Mouse (Mus musculus): ENCODE data around the gene Bicdl2. TPM values are rescaled to one million over a fixed set of nuclear protein-coding genes. Genes with fewer than 3 reads are reported as not detected.

The Bicdl2 gene
- polyA plus RNA-seq, 1 experiment from 2014 or later = 1.3 TPM

- no peak overlapping the region for H3K4me2 ChIP-seq (replicated peaks)
- no peak overlapping the region for H3K27ac ChIP-seq
- no peaks in the 10 kb centered on the region for H3K9me3 ChIP-seq
- WGBS = 60% methylated on average over 2 of the region's 2 CpGs
- H3K4me3 ChIP-seq = no peak overlapping the region
- no peaks in the 10 kb centered on the region for H3K36me3 ChIP-seq
- no peaks in the 10 kb centered on the region for H3K4me1 ChIP-seq
- ATAC-seq (ENCODE audit: insufficient number of reproducible peaks, insufficient read depth, low FRiP score, low TSS enrichment) = no peak
- H3K9ac ChIP-seq = no peak overlapping the region
- peaks cover 5% of the 10 kb centered on the region for H3K27me3 ChIP-seq
Observed at GRCm38 (mm10) chr17:23654410-23654809, 5.9 kb upstream of the Bicdl2 start.

DNA sequence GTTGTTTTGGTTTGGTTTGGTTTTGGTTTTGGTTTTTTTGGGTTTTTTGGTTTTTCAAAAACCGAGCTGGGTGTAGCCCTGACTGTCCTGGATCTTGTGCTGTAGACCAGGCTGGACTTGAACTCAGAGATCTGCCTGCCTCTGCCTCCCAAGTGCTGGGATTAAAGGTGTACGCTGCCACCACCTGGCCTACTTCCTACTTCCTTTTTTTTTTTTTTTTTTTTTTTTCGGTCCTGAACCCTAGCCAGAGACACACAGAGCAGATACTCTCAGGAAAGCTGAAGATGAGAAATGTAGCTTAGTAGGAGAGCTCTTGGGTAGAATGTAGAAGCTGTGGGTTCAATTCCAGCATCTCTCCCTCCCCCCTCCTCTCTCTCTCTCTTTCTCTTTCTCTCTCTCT is 1.9 kb upstream of the Bicdl2 start:
- H3K27me3 ChIP-seq = peaks cover 43% of the 10 kb centered on the region
- no peak overlapping the region for H3K27ac ChIP-seq
- no peaks in the 10 kb centered on the region for H3K9me3 ChIP-seq
- no peaks in the 10 kb centered on the region for H3K36me3 ChIP-seq
- 68% methylated on average over 3 of the region's 3 CpGs for WGBS
- no peak overlapping the region for H3K4me2 ChIP-seq (replicated peaks)
- no peaks in the 10 kb centered on the region for H3K4me1 ChIP-seq
- ATAC-seq (ENCODE audit: insufficient number of reproducible peaks, insufficient read depth, low FRiP score, low TSS enrichment) = no peak
- H3K4me3 ChIP-seq = no peak overlapping the region
- H3K9ac ChIP-seq = no peak overlapping the region

DNA sequence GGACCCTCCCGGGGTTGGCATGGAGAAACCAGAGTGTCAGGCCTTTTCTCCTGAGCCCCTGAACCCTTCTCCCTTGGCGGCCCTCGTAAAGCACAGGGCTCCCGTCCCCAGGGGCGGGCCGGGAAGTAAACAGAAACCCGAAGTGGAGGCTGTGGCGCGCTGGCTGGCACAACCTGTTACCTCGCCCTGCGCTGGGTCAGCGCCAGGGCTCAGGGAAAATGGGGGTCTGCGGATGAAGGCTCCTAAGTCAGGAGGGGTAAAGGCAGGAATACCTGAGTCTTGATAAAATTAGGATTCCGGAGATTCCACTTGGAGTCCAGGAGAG is 532 bp downstream of the Bicdl2 start:
- Histone ChIP-seq H3K4me1 (peaks cover 5% of the 10 kb centered on the region), H3K36me3 (no peaks in the 10 kb centered on the region), H3K9ac (no peak overlapping the region), H3K9me3 (no peaks in the 10 kb centered on the region), H3K4me2 (replicated peaks) (peak overlapping the region; percentile 30), H3K4me3 (no peak overlapping the region), H3K27ac (no peak overlapping the region), H3K27me3 (peaks cover 43% of the 10 kb centered on the region)
- ATAC-seq (ENCODE audit: insufficient number of reproducible peaks, insufficient read depth, low FRiP score, low TSS enrichment) = no peak
- 3% methylated on average over 14 of the region's 14 CpGs for WGBS

DNA sequence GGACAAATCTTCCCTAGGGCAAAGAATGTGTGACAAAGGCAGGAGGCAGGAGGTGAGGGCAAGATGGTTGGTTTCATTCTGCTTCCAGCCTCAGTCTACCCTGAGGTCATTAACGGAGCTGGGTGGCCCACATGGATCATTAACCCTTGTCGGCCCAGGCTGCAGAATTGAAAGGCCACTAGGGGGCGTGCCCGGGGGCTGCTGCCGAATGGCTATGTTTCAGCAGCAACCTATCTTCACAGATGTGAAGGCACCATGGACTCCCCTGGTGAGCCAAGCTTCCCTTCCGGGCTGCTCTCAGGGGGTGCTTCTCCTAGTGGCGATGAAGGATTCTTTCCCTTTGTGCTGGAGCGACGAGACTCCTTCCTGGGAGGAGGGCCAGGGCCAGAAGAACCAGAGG is 1.2 kb downstream of the Bicdl2 start:
- no peak for ATAC-seq (ENCODE audit: insufficient number of reproducible peaks, insufficient read depth, low FRiP score, low TSS enrichment)
- Histone ChIP-seq H3K9me3 (no peaks in the 10 kb centered on the region), H3K4me1 (peaks cover 5% of the 10 kb centered on the region), H3K36me3 (peaks cover 3% of the 10 kb centered on the region), H3K4me3 (no peak overlapping the region), H3K4me2 (replicated peaks) (no peak overlapping the region), H3K27me3 (peaks cover 43% of the 10 kb centered on the region), H3K9ac (no peak overlapping the region), H3K27ac (no peak overlapping the region)
- WGBS = under 1% methylated on average over 9 of the region's 9 CpGs

DNA sequence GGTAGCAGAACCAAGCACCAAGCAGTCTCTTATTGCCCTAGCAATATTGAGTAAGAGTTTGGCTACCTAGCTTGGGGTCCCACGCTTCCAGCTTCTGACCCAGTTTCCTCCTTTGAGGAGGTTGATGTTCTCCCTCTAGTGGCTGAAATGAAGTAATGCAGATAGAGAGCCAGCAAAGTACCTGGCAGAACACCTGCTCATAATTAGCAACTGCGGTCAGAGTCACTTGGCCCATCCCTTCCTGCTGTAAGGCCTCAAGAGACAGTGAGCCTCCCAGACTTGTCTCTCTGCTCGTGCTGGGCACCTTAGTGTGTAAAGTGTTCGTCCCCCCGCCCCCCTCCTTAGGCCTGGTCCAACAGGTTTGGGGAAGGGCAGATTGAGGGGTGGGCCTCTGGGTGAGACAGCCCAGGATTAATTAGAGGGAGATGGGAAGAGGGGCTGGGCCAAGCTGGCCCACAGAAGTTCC is 4.3 kb downstream of the Bicdl2 start:
- no peak overlapping the region for H3K27ac ChIP-seq
- H3K9me3 ChIP-seq = no peaks in the 10 kb centered on the region
- no peak overlapping the region for H3K4me2 ChIP-seq (replicated peaks)
- peaks cover 29% of the 10 kb centered on the region for H3K36me3 ChIP-seq
- H3K9ac ChIP-seq = no peak overlapping the region
- 15% methylated on average over 5 of the region's 5 CpGs for WGBS
- H3K4me3 ChIP-seq = no peak overlapping the region
- peak; percentile 68; the same call in 1 of the 2 replicates for ATAC-seq (ENCODE audit: insufficient number of reproducible peaks, insufficient read depth, low FRiP score, low TSS enrichment)
- H3K27me3 ChIP-seq = peaks cover 36% of the 10 kb centered on the region
- H3K4me1 ChIP-seq = peaks cover 5% of the 10 kb centered on the region

- H3K4me2 ChIP-seq (replicated peaks) = no peak overlapping the region
- H3K27me3 ChIP-seq = peaks cover 27% of the 10 kb centered on the region
- H3K27ac ChIP-seq = no peak overlapping the region
- peaks cover 5% of the 10 kb centered on the region for H3K4me1 ChIP-seq
- peaks cover 38% of the 10 kb centered on the region for H3K36me3 ChIP-seq
- H3K9me3 ChIP-seq = no peaks in the 10 kb centered on the region
- H3K9ac ChIP-seq = 0 out of 2 replicates have a peak overlapping the region, but pooled peaks have one; percentile 24
- no peak overlapping the region for H3K4me3 ChIP-seq
- ATAC-seq (ENCODE audit: insufficient number of reproducible peaks, insufficient read depth, low FRiP score, low TSS enrichment) = no peak
- 81% methylated on average over 14 of the region's 14 CpGs for WGBS
Observed at GRCm38 (mm10) chr17:23665511-23665910, 5.2 kb downstream of the Bicdl2 start.

GRCm38 (mm10) chr17:23670516-23671074 is 10.3 kb downstream of the Bicdl2 start:
- Histone ChIP-seq H3K9me3 (no peaks in the 10 kb centered on the region), H3K9ac (no peak overlapping the region), H3K4me1 (peaks cover 21% of the 10 kb centered on the region), H3K4me2 (replicated peaks) (no peak overlapping the region), H3K27ac (no peak overlapping the region), H3K27me3 (peaks cover 12% of the 10 kb centered on the region), H3K36me3 (peaks cover 41% of the 10 kb centered on the region), H3K4me3 (no peak overlapping the region)
- ATAC-seq (ENCODE audit: insufficient number of reproducible peaks, insufficient read depth, low FRiP score, low TSS enrichment) = no peak
- 83% methylated on average over 7 of the region's 7 CpGs for WGBS

DNA sequence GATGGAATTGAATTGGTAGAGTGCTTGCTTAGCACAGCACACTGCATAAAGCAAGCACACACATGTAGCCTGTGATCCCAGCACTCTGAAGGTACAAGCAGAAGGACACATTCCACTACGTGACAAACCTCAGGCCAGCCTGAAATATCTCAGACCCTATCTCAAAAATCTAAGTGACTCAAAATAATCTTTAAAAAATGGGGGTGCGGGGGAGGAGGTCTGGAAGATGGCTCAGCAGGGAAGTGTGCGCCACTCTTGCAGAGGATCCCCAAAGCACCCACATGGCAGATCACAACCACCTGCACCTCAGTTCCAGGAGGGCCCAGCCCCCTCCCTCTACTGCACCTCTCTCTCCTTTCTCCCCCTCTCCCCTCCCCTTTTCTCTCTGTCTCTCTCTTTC is 11.2 kb downstream of the Bicdl2 start:
- WGBS = 89% methylated on average over 3 of the region's 3 CpGs
- H3K9me3 ChIP-seq = no peaks in the 10 kb centered on the region
- H3K9ac ChIP-seq = no peak overlapping the region
- peaks cover 38% of the 10 kb centered on the region for H3K36me3 ChIP-seq
- no peak overlapping the region for H3K4me3 ChIP-seq
- H3K27me3 ChIP-seq = peaks cover 21% of the 10 kb centered on the region
- ATAC-seq (ENCODE audit: insufficient number of reproducible peaks, insufficient read depth, low FRiP score, low TSS enrichment) = no peak
- H3K4me1 ChIP-seq = peaks cover 30% of the 10 kb centered on the region
- H3K27ac ChIP-seq = no peak overlapping the region
- no peak overlapping the region for H3K4me2 ChIP-seq (replicated peaks)

DNA sequence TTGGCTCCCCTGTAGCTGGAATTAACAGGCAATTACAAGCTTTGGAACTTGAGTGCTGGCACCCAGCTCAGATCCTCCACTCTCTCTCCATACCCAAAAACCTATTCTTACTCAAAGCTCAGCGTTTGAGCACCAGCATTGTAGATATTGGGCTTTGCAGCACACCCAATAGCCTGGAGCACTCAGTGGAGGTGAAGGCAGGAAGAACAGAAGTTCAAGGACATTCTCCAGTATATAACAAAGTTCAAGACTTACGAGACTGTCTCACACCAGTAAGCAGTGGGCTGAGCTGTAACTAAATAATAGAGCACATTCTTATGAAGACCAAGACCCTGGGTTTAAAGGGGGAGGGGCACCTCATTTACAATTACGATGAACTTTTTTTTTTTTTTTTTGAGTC is 12.5 kb downstream of the Bicdl2 start:
- ATAC-seq (ENCODE audit: insufficient number of reproducible peaks, insufficient read depth, low FRiP score, low TSS enrichment) = no peak
- peaks cover 26% of the 10 kb centered on the region for H3K36me3 ChIP-seq
- H3K9ac ChIP-seq = no peak overlapping the region

GRCm38 (mm10) chr17:23673424-23674073 is 13.2 kb downstream of the Bicdl2 start, which contains the start of the genes Hcfc1r1 and Thoc6:
Gene Hcfc1r1, plus strand, starts transcription at chr17:23673596.
Gene Thoc6, minus strand, starts transcription at chr17:23673882.
- under 1% methylated on average over 45 of the region's 45 CpGs for WGBS
- H3K9ac ChIP-seq = peak within 1 kb of the TSS; percentile 55
- peaks cover 27% of the 10 kb centered on the region for H3K27me3 ChIP-seq
- H3K4me1 ChIP-seq = peaks cover 33% of the 10 kb centered on the region
- H3K4me2 ChIP-seq (replicated peaks) = peak within 1 kb of the TSS; percentile 98
- H3K27ac ChIP-seq = no peak within 1 kb of the TSS
- H3K9me3 ChIP-seq = no peaks in the 10 kb centered on the region
- H3K4me3 ChIP-seq = peak within 1 kb of the TSS; percentile 61
- H3K36me3 ChIP-seq = peaks cover 20% of the 10 kb centered on the region
- peak; percentile 95 for ATAC-seq (ENCODE audit: insufficient number of reproducible peaks, insufficient read depth, low FRiP score, low TSS enrichment)

More for the DNA sequence above, 12.5 kb downstream of the Bicdl2 start:
- H3K27me3 ChIP-seq = peaks cover 23% of the 10 kb centered on the region
- H3K4me3 ChIP-seq = peak overlapping the region; percentile 61
- peaks cover 33% of the 10 kb centered on the region for H3K4me1 ChIP-seq
- H3K9me3 ChIP-seq = no peaks in the 10 kb centered on the region
- WGBS = 67% methylated on average over 3 of the region's 3 CpGs
- peak overlapping the region; percentile 98 for H3K4me2 ChIP-seq (replicated peaks)
- no peak overlapping the region for H3K27ac ChIP-seq

DNA sequence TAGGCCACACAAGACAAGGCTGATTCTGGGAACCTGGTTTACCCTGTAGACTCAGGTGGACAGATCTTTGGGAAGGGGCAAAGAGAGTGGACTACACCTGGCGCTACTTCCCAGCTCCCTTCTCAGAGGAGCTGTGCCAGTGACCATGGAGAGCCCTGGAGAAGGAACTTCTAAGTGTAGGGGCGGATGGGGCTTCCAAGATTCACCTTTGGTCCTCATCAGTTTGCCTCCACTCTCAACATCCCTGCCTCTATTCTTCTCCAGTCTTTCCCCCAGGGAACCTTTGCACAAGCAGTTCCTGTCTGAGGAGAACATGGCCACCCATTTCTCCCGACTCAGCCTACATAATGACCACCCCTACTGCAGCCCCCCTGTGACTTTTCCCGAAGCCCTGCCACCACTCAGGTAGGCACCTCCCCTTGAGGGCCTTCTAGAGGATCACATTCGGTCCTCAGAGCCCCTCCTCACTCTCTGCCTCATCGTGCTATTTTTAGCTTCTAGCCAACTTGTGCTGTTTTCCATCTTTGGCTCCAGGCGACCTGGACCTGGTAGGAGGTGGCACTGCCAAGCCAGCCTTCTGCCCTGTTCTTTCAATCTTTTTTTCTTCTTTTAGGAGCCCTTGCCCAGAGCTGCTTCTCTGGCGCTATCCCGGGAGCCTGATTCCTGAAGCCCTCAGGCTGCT is 14.1 kb downstream of the Bicdl2 start:
- Histone ChIP-seq H3K27ac (no peak overlapping the region), H3K27me3 (peaks cover 36% of the 10 kb centered on the region), H3K36me3 (peaks cover 12% of the 10 kb centered on the region; the same call in 1 of the 2 replicates), H3K9ac (peak overlapping the region; percentile 55), H3K4me2 (replicated peaks) (peak overlapping the region; percentile 98), H3K4me3 (peak overlapping the region; percentile 61), H3K4me1 (peaks cover 33% of the 10 kb centered on the region), H3K9me3 (no peaks in the 10 kb centered on the region)
- no peak for ATAC-seq (ENCODE audit: insufficient number of reproducible peaks, insufficient read depth, low FRiP score, low TSS enrichment)
- 35% methylated on average over 9 of the region's 9 CpGs for WGBS

- peaks cover 6% of the 10 kb centered on the region; the same call in 1 of the 2 replicates for H3K36me3 ChIP-seq
- no peak overlapping the region for H3K9ac ChIP-seq
- no peak for ATAC-seq (ENCODE audit: insufficient number of reproducible peaks, insufficient read depth, low FRiP score, low TSS enrichment)
- peak overlapping the region; percentile 98 for H3K4me2 ChIP-seq (replicated peaks)
- H3K9me3 ChIP-seq = no peaks in the 10 kb centered on the region
- H3K27me3 ChIP-seq = peaks cover 43% of the 10 kb centered on the region
- WGBS = 36% methylated on average over 5 of the region's 5 CpGs
- no peak overlapping the region for H3K4me3 ChIP-seq
- H3K4me1 ChIP-seq = peaks cover 33% of the 10 kb centered on the region
- H3K27ac ChIP-seq = no peak overlapping the region
Observed at GRCm38 (mm10) chr17:23675127-23675526, 14.8 kb downstream of the Bicdl2 start.
